Mouse (Mus musculus) urinary bladder, postnatal 14 days (tissue): ENCODE data around the gene Gm20388.

Source experiments
- DNase-seq: peaks from one replicate; pipeline ENCODE4 v3.0.0; 2021; ENCODE audit warnings: low spot score

The Gm20388 gene

GRCm38 (mm10) chr8:120602672-120603071, 692.0 kb downstream of the Gm20388 start:
- DNase-seq: no peak

GRCm38 (mm10) chr8:120607460-120607859, 696.8 kb downstream of the Gm20388 start:
- DNase-seq: no peak

GRCm38 (mm10) chr8:120607885-120608284, 697.2 kb downstream of the Gm20388 start:
- peak; percentile 86 for DNase-seq

GRCm38 (mm10) chr8:120610824-120611223, 700.2 kb downstream of the Gm20388 start:
- no peak for DNase-seq

- no peak for DNase-seq
Measured at GRCm38 (mm10) chr8:120614491-120614890, 703.9 kb downstream of the Gm20388 start.

GRCm38 (mm10) chr8:120616663-120617626, 706.3 kb downstream of the Gm20388 start:
- no peak for DNase-seq

- peak; percentile 64 for DNase-seq
Measured at GRCm38 (mm10) chr8:120618110-120618509, 707.5 kb downstream of the Gm20388 start.

GRCm38 (mm10) chr8:120619235-120620180, 708.9 kb downstream of the Gm20388 start:
- no peak for DNase-seq

GRCm38 (mm10) chr8:120620441-120620840, 709.8 kb downstream of the Gm20388 start:
- no peak for DNase-seq

GRCm38 (mm10) chr8:120622161-120622560, 711.5 kb downstream of the Gm20388 start:
- DNase-seq: no peak

- DNase-seq: no peak
Measured at GRCm38 (mm10) chr8:120623608-120624007, 713.0 kb downstream of the Gm20388 start.

GRCm38 (mm10) chr8:120626461-120626860, 715.8 kb downstream of the Gm20388 start:
- no peak for DNase-seq

- DNase-seq: no peak
Measured at GRCm38 (mm10) chr8:120627298-120627697, 716.7 kb downstream of the Gm20388 start.

- no peak for DNase-seq
Measured at GRCm38 (mm10) chr8:120630031-120630430, 719.4 kb downstream of the Gm20388 start.

- DNase-seq: no peak
Measured at GRCm38 (mm10) chr8:120630848-120631247, 720.2 kb downstream of the Gm20388 start.

GRCm38 (mm10) chr8:120631441-120632375, 721.1 kb downstream of the Gm20388 start:
- no peak for DNase-seq

- DNase-seq: no peak
Measured at GRCm38 (mm10) chr8:120632969-120633664, 722.5 kb downstream of the Gm20388 start.

- no peak for DNase-seq
Measured at GRCm38 (mm10) chr8:120633665-120634271, 723.1 kb downstream of the Gm20388 start.

GRCm38 (mm10) chr8:120634329-120634839, 723.7 kb downstream of the Gm20388 start:
- peak; percentile 53 for DNase-seq

GRCm38 (mm10) chr8:120641245-120641644, 730.6 kb downstream of the Gm20388 start:
- DNase-seq: no peak
